Mouse (Mus musculus): ENCODE measurements at regions not wholly inside any gene's neighbourhood (a gene's known extent, or its start where the extent isn't known, plus 50 kb on each side); places are given as distances from the start of the nearest gene placed in this dataset.
A peak's percentile ranks its signal among the peaks of the same experiment; 100 is the strongest.

DNA sequence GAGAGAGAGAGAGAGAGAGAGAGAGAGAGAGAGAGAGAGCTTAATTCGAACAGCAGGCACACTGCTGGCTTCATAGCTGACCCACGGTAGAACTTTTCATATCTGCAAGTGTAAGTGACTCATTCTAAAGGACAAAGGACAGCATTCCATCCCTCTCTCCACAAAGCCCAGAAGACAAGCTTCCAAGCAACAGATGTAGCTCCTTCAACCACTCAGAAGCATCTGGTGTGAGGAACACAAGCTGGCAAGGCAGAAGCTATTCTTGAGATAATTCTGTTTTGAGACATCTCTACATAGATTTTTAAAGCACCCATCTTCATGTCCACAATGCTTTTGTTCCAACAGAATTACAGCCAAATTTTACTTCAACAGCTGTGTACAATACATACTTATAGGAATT, 294.2 kb upstream of the Gria1 start:
- DNase-seq (ENCODE audit: low spot score in 2 of 2) = peak; percentile 21 to 25

DNA sequence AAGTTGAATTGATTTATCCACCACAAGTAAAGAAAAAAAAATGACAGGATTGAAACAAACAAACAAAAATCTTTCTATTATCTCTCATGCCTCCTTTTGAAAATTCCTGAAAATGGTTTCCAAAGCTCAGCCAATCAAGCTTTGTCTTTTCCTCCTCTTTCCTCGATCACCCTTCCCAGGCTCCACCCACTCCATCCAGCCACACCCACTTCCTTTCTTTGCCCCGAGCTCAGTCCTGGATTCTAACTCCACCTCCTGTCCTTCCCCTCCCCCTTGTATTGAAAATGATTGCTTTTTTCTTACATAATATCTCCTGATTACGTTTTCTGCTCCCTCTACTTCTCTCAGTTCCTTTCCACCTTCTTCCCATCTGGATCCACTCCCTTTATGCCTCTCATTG, 286.0 kb upstream of the Gria1 start:
- DNase-seq (ENCODE audit: low spot score in 2 of 2) = no peak

DNA sequence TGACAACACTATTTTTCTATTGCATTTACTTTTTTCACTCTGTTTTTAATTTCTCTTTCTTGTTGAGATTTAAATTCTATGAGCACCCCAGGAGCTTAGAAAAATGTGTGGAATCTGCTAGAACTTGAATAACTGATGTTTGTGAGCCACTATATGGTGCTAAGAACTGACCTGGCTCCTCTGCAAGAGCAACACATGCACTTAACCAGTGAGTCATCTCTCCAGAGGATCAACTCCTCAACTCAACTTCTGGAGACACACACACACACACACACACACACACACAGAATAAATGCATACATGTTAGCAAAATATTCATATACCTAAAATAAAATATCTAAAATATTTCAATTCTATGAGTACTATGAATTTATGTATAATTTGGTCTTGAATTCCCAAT, 285.0 kb upstream of the Gria1 start:
- DNase-seq (ENCODE audit: low spot score in 2 of 2) = no peak

DNA sequence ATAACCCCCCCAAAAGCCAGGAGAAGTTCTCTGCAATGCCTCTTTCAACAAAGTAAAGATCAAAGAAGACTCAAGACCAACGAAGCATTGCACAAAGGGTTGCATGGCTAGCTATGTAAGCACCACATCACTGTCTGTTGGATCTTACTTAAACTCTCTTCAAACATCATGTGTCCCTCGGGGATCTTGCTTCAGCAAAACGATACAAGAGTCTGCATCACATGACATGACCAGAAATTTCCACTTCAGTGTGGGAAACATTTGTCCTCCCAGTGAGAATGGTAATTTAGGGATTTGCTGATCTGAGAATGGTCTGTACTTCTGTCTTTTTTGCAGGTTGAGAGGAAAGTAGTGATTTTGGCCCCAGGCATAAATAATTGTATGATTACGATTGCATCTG, 283.6 kb upstream of the Gria1 start:
- no peak for DNase-seq (ENCODE audit: low spot score in 2 of 2)

DNA sequence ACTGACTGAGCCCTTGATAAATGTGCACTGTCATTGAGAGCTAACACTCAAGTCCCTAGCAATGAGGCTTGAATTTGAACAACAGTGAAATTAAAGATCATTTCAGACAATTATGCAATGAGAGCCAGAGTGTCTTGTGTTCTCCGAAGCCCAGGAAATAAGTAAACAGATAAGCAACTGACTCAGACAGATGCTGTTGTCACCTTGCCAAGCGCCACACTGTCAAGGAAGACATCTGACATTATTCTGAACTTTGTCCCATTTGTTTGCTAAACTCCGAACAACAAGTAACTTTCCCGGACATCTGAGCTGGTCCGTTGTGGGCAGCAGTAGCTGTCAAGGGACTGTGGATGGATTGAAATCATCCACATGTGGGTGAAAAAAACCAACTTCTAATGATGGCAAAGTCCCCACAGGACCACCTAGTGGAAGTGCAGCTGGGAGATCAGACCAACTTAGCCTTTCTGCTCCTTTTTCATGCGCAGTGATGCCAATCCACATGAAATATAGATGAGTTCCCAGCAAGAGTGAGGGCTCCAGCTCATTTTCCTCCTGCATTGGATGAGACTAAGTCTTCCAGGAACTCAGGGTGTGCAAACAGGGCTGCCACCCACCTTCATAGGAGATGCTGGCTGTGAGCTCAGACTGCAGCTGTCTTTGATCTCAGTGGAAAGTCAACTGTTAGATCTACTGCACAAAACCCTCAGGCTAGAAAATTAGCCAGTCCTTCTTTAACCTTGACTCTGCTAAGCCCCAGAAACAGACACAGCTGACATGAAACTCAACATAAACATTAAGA, 282.8 kb upstream of the Gria1 start:
- no peak for DNase-seq (ENCODE audit: low spot score in 2 of 2)

DNA sequence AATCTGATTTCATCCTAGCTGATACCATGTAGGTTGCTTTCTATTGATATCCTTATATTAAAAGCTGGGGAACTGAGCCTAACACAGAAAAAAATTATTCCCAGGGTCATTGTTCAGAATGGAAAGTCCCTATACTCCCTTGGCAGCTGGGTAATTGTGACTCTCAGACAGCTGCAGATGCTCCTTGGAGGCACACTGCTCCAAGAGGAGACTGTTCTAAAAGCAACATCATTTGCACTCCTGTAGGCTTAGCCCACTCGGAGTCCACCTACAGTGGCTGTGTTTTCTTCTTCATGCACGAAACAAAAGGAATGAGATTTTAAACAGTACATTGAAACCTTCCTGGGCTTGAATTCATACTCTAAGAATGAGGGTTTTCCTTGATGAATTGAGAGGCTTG, 269.3 kb upstream of the Gria1 start:
- no peak for DNase-seq (ENCODE audit: low spot score in 2 of 2)

DNA sequence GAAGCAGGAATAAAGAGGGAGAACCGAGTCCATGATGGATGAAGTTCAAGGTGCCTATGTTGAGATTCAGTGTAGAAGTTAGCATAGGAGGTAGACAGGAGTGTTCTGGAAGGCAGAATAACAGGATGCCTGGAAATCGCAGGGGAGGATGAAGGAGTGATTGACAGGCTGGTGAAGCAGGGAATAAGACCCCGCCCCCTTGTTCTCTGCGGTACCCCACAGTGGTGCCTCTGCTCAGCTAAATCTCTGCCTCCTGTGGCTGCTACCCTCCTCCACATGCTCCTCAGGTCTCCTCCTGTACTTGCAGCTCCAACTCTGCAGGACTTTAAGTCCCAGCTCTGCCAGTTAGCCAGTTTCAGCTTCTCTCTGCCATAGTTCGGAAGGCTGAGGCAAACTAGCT, 261.2 kb upstream of the Gria1 start:
- DNase-seq (ENCODE audit: low spot score in 2 of 2) = no peak

DNA sequence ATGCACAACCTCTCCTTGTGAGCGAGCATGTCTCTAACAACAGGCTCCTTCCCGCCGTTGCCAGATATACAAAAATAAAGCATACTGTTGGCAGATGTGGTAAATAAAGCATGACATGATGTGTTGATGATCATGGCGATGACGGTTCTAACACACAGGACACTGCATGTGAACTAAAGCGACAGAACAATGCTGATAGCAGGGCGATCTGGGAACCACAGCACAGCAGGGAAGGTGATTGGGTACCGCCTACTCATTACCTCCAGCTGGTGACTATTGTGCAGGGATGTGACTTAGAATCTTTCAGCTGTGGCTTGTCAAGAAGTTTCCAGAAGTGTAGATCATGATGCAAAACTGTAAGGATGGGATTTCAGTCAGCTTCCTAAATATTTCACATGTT, 260.5 kb upstream of the Gria1 start:
- DNase-seq (ENCODE audit: low spot score in 2 of 2) = no peak

DNA sequence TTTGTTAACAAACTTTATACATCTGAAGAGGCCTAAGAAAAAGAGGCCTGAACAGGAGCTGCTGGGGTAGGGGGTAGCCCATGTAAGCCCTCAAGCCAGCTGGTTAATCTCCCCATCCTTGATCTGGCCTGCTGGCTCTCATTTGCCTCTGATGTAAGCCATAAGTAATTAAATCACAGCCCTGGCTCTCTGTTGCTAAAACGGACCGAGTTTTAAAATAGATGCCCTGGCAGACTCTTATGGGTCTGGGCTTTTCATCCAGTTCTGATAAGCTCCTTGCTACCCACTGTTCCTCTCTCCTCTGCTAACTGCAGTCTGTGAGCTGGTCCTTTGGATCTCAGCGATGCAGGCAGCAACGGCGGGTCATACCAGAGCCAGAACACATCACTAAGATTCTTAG, 259.3 kb upstream of the Gria1 start:
- no peak for DNase-seq (ENCODE audit: low spot score in 2 of 2)

DNA sequence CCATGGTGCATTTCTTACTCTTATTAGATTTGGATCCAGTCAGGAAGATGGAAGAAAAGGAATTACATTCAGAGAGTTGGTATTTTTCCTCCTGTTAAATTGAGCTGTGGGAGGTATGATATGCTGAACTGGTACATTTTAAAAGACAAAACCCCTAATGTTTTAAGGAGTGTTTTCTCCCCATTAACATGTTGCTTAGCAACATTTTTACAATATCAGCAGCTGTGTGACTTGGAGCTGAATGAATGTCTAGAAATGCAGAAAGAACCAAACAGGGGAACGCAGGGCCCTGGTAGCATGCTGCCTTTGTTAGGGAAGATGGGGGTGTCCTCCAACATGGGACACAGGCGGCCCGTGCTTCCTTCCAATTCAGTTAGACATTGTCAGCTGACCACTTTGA, 257.5 kb upstream of the Gria1 start:
- DNase-seq (ENCODE audit: low spot score in 2 of 2) = no peak

DNA sequence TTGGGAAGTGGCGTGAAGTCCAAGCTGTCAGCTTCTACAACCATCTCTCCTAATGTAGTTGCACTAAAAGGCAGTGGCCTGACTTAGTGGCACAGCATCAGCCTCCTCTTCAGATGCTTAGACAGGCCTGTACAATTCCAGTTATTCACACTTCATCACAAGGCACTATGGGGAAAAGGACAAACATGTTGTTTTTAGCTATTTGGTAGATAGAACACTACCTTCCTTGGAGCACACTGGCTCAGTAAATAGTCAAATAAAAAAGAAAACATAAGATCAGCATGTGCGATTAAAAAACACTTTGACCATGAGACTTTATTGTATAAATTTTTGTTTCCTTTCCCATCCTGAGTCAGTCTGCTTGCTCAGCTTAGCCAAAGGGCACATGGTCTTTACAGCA, 250.7 kb upstream of the Gria1 start:
- no peak for DNase-seq (ENCODE audit: low spot score in 2 of 2)

DNA sequence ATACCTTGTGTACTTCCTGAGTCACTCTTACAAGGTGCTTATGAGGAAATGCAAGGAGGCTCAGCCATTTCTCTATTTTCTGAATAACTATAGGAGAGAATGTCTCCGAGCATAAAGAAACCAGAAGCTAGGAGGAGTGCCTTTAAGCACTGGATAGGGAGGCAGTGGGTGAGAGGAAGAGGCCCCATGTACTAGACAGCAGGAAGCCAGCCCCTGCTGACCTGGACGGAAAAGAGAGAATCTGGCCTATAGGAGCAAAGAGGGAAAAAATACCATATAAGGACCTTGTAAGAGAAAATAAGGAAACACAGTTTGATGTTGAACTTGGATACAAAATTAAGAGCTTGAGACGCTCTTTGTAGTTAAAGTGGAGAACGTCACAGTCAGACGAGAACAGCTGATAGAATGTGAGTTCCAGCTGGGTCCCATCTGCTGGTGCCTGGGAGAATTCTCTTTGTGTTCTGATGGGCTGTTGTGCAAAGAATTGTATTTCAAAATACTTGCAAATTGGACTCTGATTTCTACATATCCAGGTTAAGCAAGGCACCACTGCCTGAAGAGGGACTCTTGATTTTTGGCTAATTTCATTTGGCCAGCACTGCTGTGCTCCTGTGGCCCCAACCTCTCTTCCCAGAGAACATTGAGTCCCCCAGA, 248.6 kb upstream of the Gria1 start:
- no peak for DNase-seq (ENCODE audit: low spot score in 2 of 2)

DNA sequence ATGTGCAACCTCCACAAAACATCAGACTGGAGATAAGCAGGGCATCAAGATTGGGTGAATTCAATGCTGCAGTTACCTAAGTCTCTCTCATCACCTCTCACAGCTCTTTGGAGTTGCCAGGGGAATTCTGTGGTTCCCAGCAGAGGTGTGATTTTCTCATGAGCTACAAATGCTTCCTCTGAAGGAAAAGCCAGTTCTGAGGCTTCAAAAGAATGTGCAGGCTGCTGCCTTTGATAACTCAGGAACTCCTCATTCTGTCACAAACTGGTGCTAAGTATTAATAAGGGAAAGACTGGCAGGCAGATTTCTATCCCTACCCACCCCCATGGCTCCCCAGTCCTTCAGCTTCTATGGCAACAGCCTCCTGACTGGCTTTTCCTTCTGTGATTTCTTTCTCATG, 243.8 kb upstream of the Gria1 start:
- no peak for DNase-seq (ENCODE audit: low spot score in 2 of 2)

DNA sequence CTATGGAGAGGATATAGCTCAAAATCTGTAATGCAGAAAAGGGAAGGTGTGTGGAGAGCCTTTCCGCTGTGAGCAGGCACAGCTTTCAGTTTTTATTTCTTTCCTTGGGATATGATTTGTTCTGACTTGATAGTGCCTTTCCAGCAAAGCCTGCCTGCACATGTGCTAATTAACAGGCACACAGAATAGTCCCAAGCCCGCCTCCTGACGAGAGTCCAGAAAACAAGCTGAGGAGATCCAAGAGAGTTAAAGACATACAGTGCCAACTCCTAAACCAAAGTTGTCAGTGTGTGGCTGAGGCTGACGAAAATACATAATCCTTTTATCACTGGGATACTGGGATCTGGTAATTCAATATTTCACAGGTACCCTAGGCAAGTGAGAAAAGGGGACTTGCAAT, 224.8 kb upstream of the Gria1 start:
- DNase-seq (ENCODE audit: low spot score in 2 of 2) = no peak

DNA sequence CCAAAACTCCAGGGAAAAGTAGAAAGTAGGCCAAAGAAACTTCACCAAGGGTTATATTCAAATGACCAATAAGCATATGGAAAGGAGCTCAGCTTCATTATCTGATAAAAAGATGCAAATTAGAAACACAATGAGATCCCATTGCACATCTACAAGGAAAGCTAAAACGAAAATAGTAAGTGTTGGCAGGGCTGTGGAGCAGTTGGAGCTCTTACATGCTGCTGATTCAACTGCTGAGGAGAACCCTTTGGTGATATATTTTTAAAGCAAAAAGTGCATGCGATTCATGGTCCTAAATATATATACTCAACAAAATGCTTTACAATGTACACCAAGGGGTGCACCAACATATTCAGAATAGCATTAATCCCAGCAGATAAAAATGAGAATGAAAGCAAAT, 218.5 kb upstream of the Gria1 start:
- peak in 1 of 2 experiments; percentile 41 for DNase-seq (ENCODE audit: low spot score in 2 of 2)

DNA sequence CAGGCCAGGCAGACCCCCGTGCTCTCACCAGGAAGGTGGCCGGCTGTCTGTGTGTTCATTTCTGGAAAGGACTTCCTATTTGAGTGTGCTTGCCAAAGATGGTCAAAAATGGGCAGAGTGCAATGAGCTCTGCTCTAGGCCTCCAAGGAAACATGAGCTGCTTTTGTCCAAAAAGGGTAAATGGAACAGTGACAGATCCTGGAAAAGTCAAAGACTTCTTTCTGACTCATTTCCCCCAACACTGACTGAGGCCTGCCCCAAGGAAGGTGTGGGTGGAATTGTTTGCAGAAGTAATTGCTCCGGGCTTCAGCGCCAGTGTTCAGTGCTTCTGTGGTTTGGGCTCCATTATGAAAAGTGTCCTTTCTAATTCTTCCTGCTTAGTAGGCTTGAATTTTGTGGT, 203.9 kb upstream of the Gria1 start:
- no peak for DNase-seq (ENCODE audit: low spot score in 2 of 2)

DNA sequence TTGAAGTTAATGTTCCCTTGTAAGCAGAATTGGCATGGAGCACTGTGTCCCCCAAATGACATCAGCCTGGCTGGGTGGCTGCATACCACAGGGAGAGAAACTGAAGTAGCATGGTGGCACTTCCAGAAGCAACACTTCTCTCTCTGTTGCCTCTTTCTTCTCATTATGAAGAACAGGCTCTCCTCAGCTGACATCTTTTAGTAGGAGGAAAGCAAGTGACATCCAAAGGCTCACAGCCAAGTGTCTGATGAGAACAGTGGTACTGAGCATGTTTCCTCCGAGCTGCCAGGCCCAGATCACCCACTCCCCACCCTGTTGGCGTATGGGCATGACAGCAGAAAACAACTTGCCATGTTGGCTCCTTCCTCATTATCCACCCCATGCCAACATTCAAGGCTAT, 201.0 kb upstream of the Gria1 start:
- DNase-seq (ENCODE audit: low spot score in 2 of 2) = peak in 1 of 2 experiments; percentile 15

DNA sequence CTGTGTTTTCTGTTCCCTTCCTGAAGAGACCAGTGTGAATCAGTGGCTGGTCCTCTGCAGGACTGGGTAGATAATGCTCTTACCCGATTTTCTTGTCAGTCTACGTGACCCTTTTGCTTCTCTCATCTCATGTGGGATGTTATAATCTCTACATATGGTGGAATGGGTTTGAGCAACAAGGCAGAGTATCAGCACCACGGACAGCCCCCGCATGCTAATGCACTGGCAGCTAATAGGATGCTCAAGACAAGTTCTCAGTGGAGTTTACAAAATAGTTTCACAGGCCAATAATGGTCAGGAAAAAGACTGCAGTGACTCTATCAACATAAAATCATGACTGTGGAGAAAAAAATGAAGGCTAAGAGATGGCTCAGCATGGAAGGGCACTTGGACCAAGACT, 199.1 kb upstream of the Gria1 start:
- no peak for DNase-seq (ENCODE audit: low spot score in 2 of 2)

DNA sequence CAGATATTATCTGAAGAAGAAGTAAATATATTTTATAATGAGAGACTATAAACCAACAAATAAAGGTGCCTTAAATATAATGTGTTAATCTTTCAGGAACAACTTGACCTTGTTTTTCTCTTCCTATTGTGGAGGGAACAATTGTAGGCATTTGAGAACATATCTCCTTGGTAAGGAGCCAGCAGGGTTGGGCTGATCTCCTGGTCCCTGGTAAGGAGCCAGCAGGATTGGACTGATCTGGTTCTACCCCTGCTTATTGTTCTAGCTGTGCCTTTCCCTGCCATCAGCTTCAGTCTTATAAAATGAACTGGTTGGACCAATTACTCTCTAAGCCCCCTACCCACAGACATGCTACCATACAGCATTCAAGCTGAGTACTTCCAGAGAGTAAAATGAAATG, 187.7 kb upstream of the Gria1 start:
- DNase-seq (ENCODE audit: low spot score in 2 of 2) = no peak

DNA sequence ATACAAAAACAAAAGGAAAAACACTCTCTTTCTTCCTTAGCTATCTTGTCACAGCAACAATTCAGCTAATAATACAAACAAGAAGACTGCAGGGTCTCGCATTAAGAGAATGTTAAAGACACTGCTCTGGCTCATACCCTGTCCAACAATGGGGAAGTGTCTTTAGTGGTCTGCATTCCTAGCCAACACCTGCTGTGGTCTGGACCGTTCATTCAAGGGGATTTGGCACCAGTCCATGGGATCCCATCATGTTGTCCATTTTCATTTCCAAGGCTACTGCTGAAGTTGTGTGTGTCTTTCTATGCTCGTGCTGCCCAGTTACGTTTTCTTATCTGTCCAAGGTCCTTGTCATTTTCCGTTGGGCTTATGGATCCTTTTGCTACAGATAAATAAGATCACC, 183.7 kb upstream of the Gria1 start:
- no peak for DNase-seq (ENCODE audit: low spot score in 2 of 2)

DNA sequence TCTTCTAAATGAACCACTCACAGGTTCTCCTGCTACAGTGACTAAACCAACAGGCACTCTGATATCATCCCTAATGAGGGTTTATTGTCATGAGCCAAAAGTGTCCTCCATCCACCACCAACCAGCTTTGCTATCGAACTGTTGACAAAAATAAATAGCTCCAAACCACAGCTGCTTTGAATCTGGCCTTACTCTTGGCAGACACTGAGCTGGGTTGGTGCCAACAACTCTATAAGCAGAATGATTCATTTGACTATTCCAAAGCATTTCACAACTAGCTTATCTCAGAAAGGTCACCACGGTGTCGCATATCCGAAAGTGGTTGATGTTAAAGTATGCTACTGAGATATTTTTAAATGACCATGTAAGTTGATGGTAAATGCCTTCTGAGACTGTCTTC, 148.5 kb upstream of the Gria1 start:
- DNase-seq (ENCODE audit: low spot score in 2 of 2) = peak; percentile 9 to 37

DNA sequence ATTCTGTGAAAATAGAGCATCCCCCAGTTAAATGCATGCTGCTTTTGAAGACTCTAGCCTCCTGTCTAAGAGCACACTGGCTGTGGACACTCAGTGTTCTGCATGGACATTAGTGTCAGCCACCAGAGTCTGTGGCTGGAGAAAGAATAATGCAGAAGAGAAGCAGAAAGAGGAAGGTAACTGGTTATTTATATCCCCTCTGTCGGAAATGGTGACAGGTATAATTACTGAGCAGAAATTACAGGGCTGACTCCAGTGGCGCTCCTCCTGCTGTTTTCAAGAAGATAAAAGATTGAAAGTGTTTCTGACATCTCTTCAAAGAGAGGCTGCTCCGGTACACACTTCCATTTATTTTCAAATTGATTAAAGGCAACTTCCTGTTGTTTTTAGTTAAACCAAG, 139.5 kb upstream of the Gria1 start:
- no peak for DNase-seq (ENCODE audit: low spot score in 2 of 2)

DNA sequence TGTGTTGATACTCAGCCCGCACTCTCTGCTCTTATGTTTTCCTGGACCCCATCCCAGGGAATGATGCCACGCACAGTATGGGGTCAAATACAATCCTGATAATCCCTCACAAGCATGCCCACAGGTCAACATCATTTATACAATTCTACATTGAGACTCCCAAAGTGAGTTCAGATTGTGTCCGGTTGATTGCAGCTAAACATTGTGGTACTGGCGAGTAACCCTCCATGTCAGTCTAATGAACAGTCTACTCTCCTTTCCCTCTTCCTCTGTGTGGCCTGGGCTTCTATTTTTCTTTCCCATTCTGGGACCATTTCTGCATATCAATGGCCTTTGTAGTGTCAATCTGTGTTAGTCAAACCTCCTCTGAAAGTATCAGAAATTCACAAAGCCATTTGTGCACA, 112.6 kb upstream of the Gria1 start:
- DNase-seq (ENCODE audit: low spot score in 2 of 2) = no peak

DNA sequence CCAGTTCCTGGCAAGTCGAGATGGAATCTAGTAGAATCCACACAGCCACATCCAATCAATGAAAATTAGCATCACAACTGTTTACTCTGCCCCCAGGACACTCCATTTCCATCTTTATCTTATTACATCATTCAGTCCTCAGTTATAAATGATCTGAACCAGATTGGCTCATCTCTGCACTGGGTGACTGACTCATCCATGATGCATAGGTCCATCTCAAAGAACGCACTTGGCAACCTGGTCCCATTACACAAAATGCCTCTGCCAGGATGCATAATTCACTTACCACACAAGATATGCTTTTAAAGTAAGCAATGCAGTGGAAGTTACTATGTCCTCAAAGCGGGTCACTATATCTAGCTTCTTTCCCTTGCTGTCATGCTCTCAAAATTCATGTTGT, 110.0 kb upstream of the Gria1 start:
- no peak for DNase-seq (ENCODE audit: low spot score in 2 of 2)

All from right cerebral cortex, postnatal 36 days (tissue).